Mouse (Mus musculus) lung, postnatal 0 days (tissue): ENCODE measurements around the gene Brat1. TPM values are rescaled to one million over a fixed set of nuclear protein-coding genes. Genes with fewer than 3 reads are reported as not detected.

Experiments
- ATAC-seq: fragments of 200-750 bp; cut with Nextera tagmentation; 2 replicates; pipeline ENCODE4 v1.8.0; 2017; ENCODE audit warnings: moderate library complexity
- DNase-seq: peaks from one replicate; pipeline ENCODE4 v3.0.0-alpha.2; 2016; ENCODE audit warnings: low spot score
- H3K27ac ChIP-seq: fragments of 300-500 bp; sonication (generic); 2 replicates; pipeline ENCODE4 v1.5.1; 2014; ENCODE audit warnings: antibody characterized with exemption, mild to moderate bottlenecking, low read length, mixed read lengths
- H3K27me3 ChIP-seq: fragments of 300-500 bp; sonication (generic); replicated peaks from 2 replicates; pipeline ENCODE4 v1.6.1; 2014; ENCODE audit warnings: low read length, mixed read lengths; ENCODE audit not compliant: insufficient read depth
- H3K36me3 ChIP-seq: fragments of 300-500 bp; sonication (generic); 2 replicates; pipeline ENCODE4 v1.6.1; 2014; ENCODE audit warnings: low read length, mixed read lengths; ENCODE audit not compliant: insufficient read depth
- H3K4me1 ChIP-seq: fragments of 300-500 bp; sonication (generic); 2 replicates; pipeline ENCODE4 v1.6.1; 2014; ENCODE audit warnings: antibody characterized with exemption, low read depth, low read length, mixed read lengths; ENCODE audit not compliant: insufficient read depth
- H3K4me2 ChIP-seq: fragments of 300-500 bp; sonication (generic); replicated peaks from 2 replicates; pipeline ENCODE4 v1.6.1; 2014; ENCODE audit warnings: low read depth, mild to moderate bottlenecking, low read length, moderate library complexity, mixed read lengths
- H3K4me3 ChIP-seq: fragments of 300-500 bp; sonication (generic); 2 replicates; pipeline ENCODE4 v1.5.1; 2014; ENCODE audit warnings: low read depth, low read length
- H3K9ac ChIP-seq: fragments of 300-500 bp; sonication (generic); replicated peaks from 2 replicates; pipeline ENCODE4 v1.6.1; 2014; ENCODE audit warnings: low read depth, mild to moderate bottlenecking
- H3K9me3 ChIP-seq: fragments of 300-500 bp; sonication (generic); 2 replicates; pipeline ENCODE4 v1.6.1; 2016; ENCODE audit warnings: low read length, mixed read lengths
- CTCF ChIP-seq: IDR thresholded peaks from 2 replicates; pipeline ENCODE4 v1.5.1; 2016; ENCODE audit warnings: antibody characterized with exemption, mild to moderate bottlenecking
- EP300 ChIP-seq: IDR thresholded peaks from 2 replicates; pipeline ENCODE4 v1.6.1; 2016; ENCODE audit warnings: antibody characterized with exemption, mild to moderate bottlenecking, control low read depth
- WGBS: fragments of 180-500 bp; shearing (Covaris S2); extraction: QIAGEN DNeasy Blood & Tissue Kit; methylation state at CpG from one replicate; pipeline ENCODE4 v1.1.7; 2014; 5-methylcytosine and 5-hydroxymethylcytosine counted together
- polyA plus RNA-seq: library from polyadenylated mRNA; unstranded; fragments of >200 nt; fragmentation: Nextera tagmentation; extraction: Ambion mirVana; gene quantifications from 2 replicates; pipeline ENCODE4 v1.2.1, GENCODE M21; 2015

Brat1 gene
- polyA plus RNA-seq, 1 experiment from 2014 or later: 16.1 TPM

- H3K9me3 ChIP-seq: no peaks in the 10 kb centered on the region
- TF ChIP-seq CTCF: no peak
- no peak for TF ChIP-seq EP300
Measured at GRCm38 (mm10) chr5:140703480-140704377, 1.1 kb upstream of the Brat1 start.

GRCm38 (mm10) chr5:140705501-140706171, 825 bp downstream of the Brat1 start:
- Histone ChIP-seq H3K9me3 (no peaks in the 10 kb centered on the region), H3K36me3 (peaks cover 8% of the 10 kb centered on the region; the same call in 1 of the 2 replicates), H3K27ac (peak overlapping the region; percentile 60), H3K27me3 (no peaks in the 10 kb centered on the region), H3K4me2 (peak overlapping the region; percentile 73), H3K4me1 (peaks cover 14% of the 10 kb centered on the region; the same call in 1 of the 2 replicates), H3K4me3 (peak overlapping the region; percentile 46), H3K9ac (peak overlapping the region; percentile 53)
- 47% methylated on average over 7 of the region's 7 CpGs for WGBS
- TF ChIP-seq EP300 (no peak), CTCF (0 out of 2 replicates have a peak, but pooled peaks have one; percentile 4)
- DNase-seq (peak; percentile 24), ATAC-seq (no peak)

More at GRCm38 (mm10) chr5:140703480-140704377, 1.1 kb upstream of the Brat1 start:
- Histone ChIP-seq H3K9ac (no peak overlapping the region), H3K27me3 (no peaks in the 10 kb centered on the region), H3K4me2 (peak overlapping the region; percentile 37; the same call in 1 of the 2 replicates), H3K4me3 (peak overlapping the region; percentile 46; the same call in 1 of the 2 replicates), H3K27ac (peak overlapping the region; percentile 51; the same call in 1 of the 2 replicates), H3K4me1 (peaks cover 14% of the 10 kb centered on the region; the same call in 1 of the 2 replicates), H3K36me3 (no peaks in the 10 kb centered on the region)
- ATAC-seq (no peak), DNase-seq (no peak)
- 32% methylated on average over 17 of the region's 17 CpGs for WGBS

- no peak for DNase-seq
- H3K27me3 ChIP-seq: no peaks in the 10 kb centered on the region
- no peak overlapping the region for H3K27ac ChIP-seq
- peaks cover 2% of the 10 kb centered on the region; the same call in 1 of the 2 replicates for H3K4me1 ChIP-seq
- peaks cover 40% of the 10 kb centered on the region for H3K36me3 ChIP-seq
- no peak overlapping the region for H3K9ac ChIP-seq
- no peak overlapping the region for H3K4me3 ChIP-seq
- 89% methylated on average over 6 of the region's 6 CpGs for WGBS
- H3K4me2 ChIP-seq: no peak overlapping the region
- no peak for ATAC-seq
- TF ChIP-seq CTCF (no peak), EP300 (no peak)
- no peaks in the 10 kb centered on the region for H3K9me3 ChIP-seq
Measured at GRCm38 (mm10) chr5:140710315-140710714, 5.5 kb downstream of the Brat1 start.

DNA sequence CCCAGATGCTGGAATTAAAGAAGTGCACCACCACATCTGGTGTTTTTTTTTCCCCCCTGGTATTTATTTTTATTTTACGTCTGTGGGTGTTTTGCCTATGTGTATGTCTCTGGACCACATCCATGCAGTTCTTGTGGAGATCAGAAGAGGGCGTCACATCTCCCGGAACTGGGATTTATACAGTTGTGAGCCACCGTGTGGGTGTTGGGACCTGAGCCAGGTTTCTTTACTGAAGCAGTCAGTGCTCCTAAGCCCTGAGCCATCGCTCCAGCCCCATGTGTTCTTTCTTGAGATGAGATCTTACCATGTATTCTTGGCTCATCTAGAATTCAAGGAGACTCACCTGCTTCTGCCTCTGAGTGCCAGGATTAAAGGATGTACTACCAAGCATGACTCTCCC, 6.2 kb downstream of the Brat1 start:
- H3K4me1 ChIP-seq: no peaks in the 10 kb centered on the region
- DNase-seq (no peak), ATAC-seq (no peak)
- peaks cover 45% of the 10 kb centered on the region for H3K36me3 ChIP-seq
- no peak overlapping the region for H3K4me2 ChIP-seq
- H3K27me3 ChIP-seq: no peaks in the 10 kb centered on the region
- H3K9ac ChIP-seq: no peak overlapping the region
- H3K9me3 ChIP-seq: no peaks in the 10 kb centered on the region
- 76% methylated on average over 5 of the region's 5 CpGs for WGBS
- no peak overlapping the region for H3K27ac ChIP-seq
- TF ChIP-seq EP300: no peak
- TF ChIP-seq CTCF: no peak
- no peak overlapping the region for H3K4me3 ChIP-seq

- DNase-seq (no peak), ATAC-seq (no peak)
- H3K9me3 ChIP-seq: no peaks in the 10 kb centered on the region
- peaks cover 24% of the 10 kb centered on the region for H3K36me3 ChIP-seq
- H3K9ac ChIP-seq: no peak overlapping the region
- no peaks in the 10 kb centered on the region for H3K27me3 ChIP-seq
- H3K27ac ChIP-seq: no peak overlapping the region
- H3K4me1 ChIP-seq: no peaks in the 10 kb centered on the region
- no peak overlapping the region for H3K4me2 ChIP-seq
- H3K4me3 ChIP-seq: no peak overlapping the region
- 69% methylated on average over 7 of the region's 7 CpGs for WGBS
- TF ChIP-seq EP300 (no peak), CTCF (no peak)
Measured at GRCm38 (mm10) chr5:140720773-140721172, 16.0 kb downstream of the Brat1 start.

GRCm38 (mm10) chr5:140722121-140722520, 17.3 kb downstream of the Brat1 start:
- H3K9me3 ChIP-seq: no peaks in the 10 kb centered on the region
- no peaks in the 10 kb centered on the region for H3K27me3 ChIP-seq
- H3K9ac ChIP-seq: no peak overlapping the region
- no peak overlapping the region for H3K27ac ChIP-seq
- ATAC-seq (peak; percentile 56), DNase-seq (peak; percentile 60)
- H3K36me3 ChIP-seq: peaks cover 19% of the 10 kb centered on the region
- no peaks in the 10 kb centered on the region for H3K4me1 ChIP-seq
- 52% methylated on average over 3 of the region's 3 CpGs for WGBS
- H3K4me2 ChIP-seq: no peak overlapping the region
- H3K4me3 ChIP-seq: no peak overlapping the region
- no peak for TF ChIP-seq EP300
- no peak for TF ChIP-seq CTCF
